Mouse (Mus musculus): ENCODE results near the gene Otp. TPM values are rescaled to one million over a fixed set of nuclear protein-coding genes. Genes with fewer than 3 reads are reported as not detected.

Otp gene
- polyA plus RNA-seq (2012; rRNA removed) = 2.0 and 3.1 TPM in 2 replicates

- H3K27me3 ChIP-seq (ENCODE audit: control insufficient read depth, insufficient read depth, low read length) = peaks cover 24% of the 10 kb centered on the region; the same call in 1 of the 2 replicates
Measured at GRCm38 (mm10) chr13:94875396-94875880, at the start of gene Otp. Otp (plus strand) TSS chr13:94875602.

GRCm38 (mm10) chr13:94826389-94826788, 49.0 kb upstream of the Otp start:
- 94% methylated on average over 5 of the region's 5 CpGs for WGBS
- TF ChIP-seq POLR2A (IDR thresholded peaks at IDR 0.05; ENCODE audit: borderline replicate concordance, insufficient read depth, low read length) (no peak), CTCF (IDR thresholded peaks at IDR 0.05; ENCODE audit: borderline replicate concordance, insufficient read depth, low read depth, low read length) (no peak)
- no peak overlapping the region for H3K27ac ChIP-seq (ENCODE audit: insufficient read depth, low read length)
- no peaks in the 10 kb centered on the region for H3K27me3 ChIP-seq (ENCODE audit: control insufficient read depth, insufficient read depth, low read length)
- H3K4me3 ChIP-seq (replicated peaks; ENCODE audit: insufficient read depth, low read depth, low read length) = no peak overlapping the region
- DNase-seq = no peak
- H3K4me1 ChIP-seq (ENCODE audit: control insufficient read depth, insufficient read depth, low read length) = no peaks in the 10 kb centered on the region

More at GRCm38 (mm10) chr13:94875396-94875880, at the start of gene Otp:
- H3K27ac ChIP-seq (ENCODE audit: insufficient read depth, low read length) = no peak within 1 kb of the TSS
- H3K4me3 ChIP-seq (replicated peaks; ENCODE audit: insufficient read depth, low read depth, low read length) = no peak within 1 kb of the TSS
- WGBS = 6% methylated on average over 30 of the region's 30 CpGs
- DNase-seq = peak in 1 of 2 experiments; percentile 13
- TF ChIP-seq POLR2A (IDR thresholded peaks at IDR 0.05; ENCODE audit: borderline replicate concordance, insufficient read depth, low read length) (no peak), CTCF (IDR thresholded peaks at IDR 0.05; ENCODE audit: borderline replicate concordance, insufficient read depth, low read depth, low read length) (no peak)
- H3K4me1 ChIP-seq (ENCODE audit: control insufficient read depth, insufficient read depth, low read length) = no peaks in the 10 kb centered on the region; the same call in 1 of the 2 replicates

GRCm38 (mm10) chr13:94826986-94827385, 48.4 kb upstream of the Otp start:
- Histone ChIP-seq H3K27ac (ENCODE audit: insufficient read depth, low read length) (no peak overlapping the region), H3K27me3 (ENCODE audit: control insufficient read depth, insufficient read depth, low read length) (no peaks in the 10 kb centered on the region), H3K4me1 (ENCODE audit: control insufficient read depth, insufficient read depth, low read length) (no peaks in the 10 kb centered on the region), H3K4me3 (replicated peaks; ENCODE audit: insufficient read depth, low read depth, low read length) (no peak overlapping the region)
- TF ChIP-seq POLR2A (IDR thresholded peaks at IDR 0.05; ENCODE audit: borderline replicate concordance, insufficient read depth, low read length) (no peak), CTCF (IDR thresholded peaks at IDR 0.05; ENCODE audit: borderline replicate concordance, insufficient read depth, low read depth, low read length) (no peak)
- 89% methylated on average over 2 of the region's 2 CpGs for WGBS
- no peak for DNase-seq

GRCm38 (mm10) chr13:94827847-94828246, 47.6 kb upstream of the Otp start:
- no peak overlapping the region for H3K4me3 ChIP-seq (replicated peaks; ENCODE audit: insufficient read depth, low read depth, low read length)
- no peak overlapping the region for H3K27ac ChIP-seq (ENCODE audit: insufficient read depth, low read length)
- WGBS = 45% methylated on average over 2 of the region's 2 CpGs
- H3K4me1 ChIP-seq (ENCODE audit: control insufficient read depth, insufficient read depth, low read length) = no peaks in the 10 kb centered on the region
- DNase-seq = no peak
- no peak for TF ChIP-seq POLR2A (IDR thresholded peaks at IDR 0.05; ENCODE audit: borderline replicate concordance, insufficient read depth, low read length)
- TF ChIP-seq CTCF (IDR thresholded peaks at IDR 0.05; ENCODE audit: borderline replicate concordance, insufficient read depth, low read depth, low read length) = no peak
- H3K27me3 ChIP-seq (ENCODE audit: control insufficient read depth, insufficient read depth, low read length) = no peaks in the 10 kb centered on the region

GRCm38 (mm10) chr13:94838047-94838720, 37.2 kb upstream of the Otp start:
- WGBS = 62% methylated on average over 5 of the region's 5 CpGs
- TF ChIP-seq CTCF (IDR thresholded peaks at IDR 0.05; ENCODE audit: borderline replicate concordance, insufficient read depth, low read depth, low read length) = no peak
- TF ChIP-seq POLR2A (IDR thresholded peaks at IDR 0.05; ENCODE audit: borderline replicate concordance, insufficient read depth, low read length) = no peak
- no peak for DNase-seq
- H3K4me1 ChIP-seq (ENCODE audit: control insufficient read depth, insufficient read depth, low read length) = no peaks in the 10 kb centered on the region
- H3K4me3 ChIP-seq (replicated peaks; ENCODE audit: insufficient read depth, low read depth, low read length) = no peak overlapping the region
- H3K27me3 ChIP-seq (ENCODE audit: control insufficient read depth, insufficient read depth, low read length) = no peaks in the 10 kb centered on the region
- no peak overlapping the region for H3K27ac ChIP-seq (ENCODE audit: insufficient read depth, low read length)

GRCm38 (mm10) chr13:94838756-94839337, 36.6 kb upstream of the Otp start:
- H3K27me3 ChIP-seq (ENCODE audit: control insufficient read depth, insufficient read depth, low read length) = no peaks in the 10 kb centered on the region
- no peak overlapping the region for H3K4me3 ChIP-seq (replicated peaks; ENCODE audit: insufficient read depth, low read depth, low read length)
- no peak for DNase-seq
- TF ChIP-seq POLR2A (IDR thresholded peaks at IDR 0.05; ENCODE audit: borderline replicate concordance, insufficient read depth, low read length) = no peak
- TF ChIP-seq CTCF (IDR thresholded peaks at IDR 0.05; ENCODE audit: borderline replicate concordance, insufficient read depth, low read depth, low read length) = no peak
- no peak overlapping the region for H3K27ac ChIP-seq (ENCODE audit: insufficient read depth, low read length)
- H3K4me1 ChIP-seq (ENCODE audit: control insufficient read depth, insufficient read depth, low read length) = no peaks in the 10 kb centered on the region
- WGBS = 62% methylated on average over 8 of the region's 8 CpGs

GRCm38 (mm10) chr13:94843236-94843635, 32.2 kb upstream of the Otp start:
- 77% methylated on average over 5 of the region's 5 CpGs for WGBS
- Histone ChIP-seq H3K27me3 (ENCODE audit: control insufficient read depth, insufficient read depth, low read length) (no peaks in the 10 kb centered on the region), H3K4me1 (ENCODE audit: control insufficient read depth, insufficient read depth, low read length) (no peaks in the 10 kb centered on the region), H3K4me3 (replicated peaks; ENCODE audit: insufficient read depth, low read depth, low read length) (no peak overlapping the region), H3K27ac (ENCODE audit: insufficient read depth, low read length) (no peak overlapping the region)
- TF ChIP-seq POLR2A (IDR thresholded peaks at IDR 0.05; ENCODE audit: borderline replicate concordance, insufficient read depth, low read length) (no peak), CTCF (IDR thresholded peaks at IDR 0.05; ENCODE audit: borderline replicate concordance, insufficient read depth, low read depth, low read length) (no peak)
- DNase-seq = no peak

GRCm38 (mm10) chr13:94847870-94848269, 27.5 kb upstream of the Otp start:
- WGBS = 78% methylated on average over 7 of the region's 7 CpGs

More at GRCm38 (mm10) chr13:94847870-94848269, 27.5 kb upstream of the Otp start:
- Histone ChIP-seq H3K27me3 (ENCODE audit: control insufficient read depth, insufficient read depth, low read length) (no peaks in the 10 kb centered on the region), H3K27ac (ENCODE audit: insufficient read depth, low read length) (no peak overlapping the region), H3K4me3 (replicated peaks; ENCODE audit: insufficient read depth, low read depth, low read length) (no peak overlapping the region), H3K4me1 (ENCODE audit: control insufficient read depth, insufficient read depth, low read length) (no peaks in the 10 kb centered on the region)
- TF ChIP-seq CTCF (IDR thresholded peaks at IDR 0.05; ENCODE audit: borderline replicate concordance, insufficient read depth, low read depth, low read length) = no peak
- TF ChIP-seq POLR2A (IDR thresholded peaks at IDR 0.05; ENCODE audit: borderline replicate concordance, insufficient read depth, low read length) = no peak
- no peak for DNase-seq
